Mouse (Mus musculus): ENCODE data around the gene Olfr211. TPM values are rescaled to one million over a fixed set of nuclear protein-coding genes. Genes with fewer than 3 reads are reported as not detected.

Olfr211 gene
- polyA plus RNA-seq (2014; fragmentation: Nextera tagmentation; extraction: Ambion mirVana) = not detected in 2 replicates

DNA sequence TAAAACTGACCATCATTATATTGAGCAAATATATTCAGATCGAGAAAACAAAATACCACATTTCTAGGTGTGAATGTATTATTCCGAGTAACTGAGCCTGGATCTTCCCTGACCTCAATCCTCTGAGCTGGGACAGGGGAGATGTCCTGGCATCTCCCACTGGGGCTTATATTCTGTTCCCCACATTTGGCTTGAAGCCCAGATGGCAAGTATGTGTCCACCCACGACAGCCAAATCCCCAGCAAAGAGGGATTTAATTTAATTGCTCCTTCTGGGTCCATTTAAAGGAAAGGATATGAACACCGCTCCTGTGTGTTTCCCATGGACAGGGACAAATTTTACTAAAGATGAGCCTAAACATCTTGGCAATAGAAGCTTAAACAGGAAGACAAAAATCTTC is at the start of gene Olfr211:
Gene Olfr211, plus strand, starts transcription at position 301 of the 400 bp plus-strand sequence.
- H3K27me3 ChIP-seq (ENCODE audit: insufficient read depth, low read length) = no peaks in the 10 kb centered on the region
- no peak for ATAC-seq (ENCODE audit: insufficient read depth)
- no peaks in the 10 kb centered on the region for H3K4me1 ChIP-seq (ENCODE audit: insufficient read depth)
- no peaks in the 10 kb centered on the region for H3K36me3 ChIP-seq (ENCODE audit: insufficient read depth)
- 65% methylated on average over 4 of the region's 4 CpGs for WGBS
- DNase-seq = no peak
- H3K4me2 ChIP-seq = no peak within 1 kb of the TSS
- H3K27ac ChIP-seq (ENCODE audit: low read depth) = no peak within 1 kb of the TSS
- no peak within 1 kb of the TSS for H3K4me3 ChIP-seq (ENCODE audit: low read depth, low read length)
- no peak within 1 kb of the TSS for H3K9ac ChIP-seq
- H3K9me3 ChIP-seq (ENCODE audit: low read depth, low read length) = no peaks in the 10 kb centered on the region
- TF ChIP-seq CTCF (IDR thresholded peaks at IDR 0.05; ENCODE audit: low read depth) = no peak

DNA sequence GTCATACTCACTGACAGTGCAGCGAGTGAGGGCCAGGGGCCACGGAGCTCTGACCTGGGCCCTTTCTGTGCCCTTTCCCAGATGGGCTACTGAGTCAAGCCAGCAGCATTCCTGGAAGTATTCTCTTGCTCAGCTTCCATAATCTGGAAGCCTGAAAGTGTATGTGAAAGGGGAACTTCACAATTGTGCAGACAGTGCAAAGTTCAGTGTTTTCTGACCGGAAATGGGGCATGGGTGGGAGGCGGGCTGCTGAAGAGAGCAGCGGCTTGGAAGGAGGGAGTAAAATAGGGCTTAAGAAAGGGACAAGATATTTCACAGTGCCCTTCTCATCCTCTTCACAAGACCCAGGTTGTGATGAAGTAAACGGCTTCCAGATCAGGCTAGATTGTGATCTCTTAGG is 49.4 kb upstream of the Olfr211 start:
- Histone ChIP-seq H3K4me2 (no peak overlapping the region), H3K27me3 (ENCODE audit: insufficient read depth, low read length) (no peaks in the 10 kb centered on the region), H3K4me1 (ENCODE audit: insufficient read depth) (no peaks in the 10 kb centered on the region), H3K4me3 (ENCODE audit: low read depth, low read length) (no peak overlapping the region), H3K9me3 (ENCODE audit: low read depth, low read length) (no peaks in the 10 kb centered on the region), H3K27ac (ENCODE audit: low read depth) (no peak overlapping the region), H3K9ac (no peak overlapping the region), H3K36me3 (ENCODE audit: insufficient read depth) (no peaks in the 10 kb centered on the region)
- no peak for DNase-seq
- no peak for ATAC-seq (ENCODE audit: insufficient read depth)
- WGBS = 81% methylated on average over 6 of the region's 6 CpGs
- TF ChIP-seq CTCF (IDR thresholded peaks at IDR 0.05; ENCODE audit: low read depth) = no peak

DNA sequence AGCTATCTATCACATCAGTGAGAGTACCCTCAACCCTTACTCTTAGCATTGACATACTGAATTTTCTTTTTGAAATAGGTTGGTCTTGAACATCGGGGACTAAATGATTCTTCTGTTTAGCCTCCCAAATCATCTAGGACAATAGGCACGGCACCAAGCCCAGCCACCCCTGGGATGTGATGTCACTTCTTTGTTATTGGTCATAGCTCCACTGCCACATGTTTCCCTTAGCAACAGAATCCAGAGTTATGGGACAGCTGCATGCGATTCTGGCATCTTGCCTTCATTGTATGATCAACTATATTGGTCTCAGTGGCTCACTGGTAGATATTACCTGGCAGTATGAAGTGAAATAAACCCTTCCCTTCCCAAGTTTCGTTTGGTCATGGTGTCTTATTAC is 48.4 kb upstream of the Olfr211 start:
- Histone ChIP-seq H3K27me3 (ENCODE audit: insufficient read depth, low read length) (no peaks in the 10 kb centered on the region), H3K4me1 (ENCODE audit: insufficient read depth) (no peaks in the 10 kb centered on the region), H3K9me3 (ENCODE audit: low read depth, low read length) (no peaks in the 10 kb centered on the region), H3K36me3 (ENCODE audit: insufficient read depth) (no peaks in the 10 kb centered on the region), H3K4me2 (no peak overlapping the region), H3K9ac (no peak overlapping the region), H3K4me3 (ENCODE audit: low read depth, low read length) (no peak overlapping the region), H3K27ac (ENCODE audit: low read depth) (no peak overlapping the region)
- TF ChIP-seq CTCF (IDR thresholded peaks at IDR 0.05; ENCODE audit: low read depth) = no peak
- DNase-seq (no peak), ATAC-seq (ENCODE audit: insufficient read depth) (no peak)
- 70% methylated on average over 4 of the region's 4 CpGs for WGBS

DNA sequence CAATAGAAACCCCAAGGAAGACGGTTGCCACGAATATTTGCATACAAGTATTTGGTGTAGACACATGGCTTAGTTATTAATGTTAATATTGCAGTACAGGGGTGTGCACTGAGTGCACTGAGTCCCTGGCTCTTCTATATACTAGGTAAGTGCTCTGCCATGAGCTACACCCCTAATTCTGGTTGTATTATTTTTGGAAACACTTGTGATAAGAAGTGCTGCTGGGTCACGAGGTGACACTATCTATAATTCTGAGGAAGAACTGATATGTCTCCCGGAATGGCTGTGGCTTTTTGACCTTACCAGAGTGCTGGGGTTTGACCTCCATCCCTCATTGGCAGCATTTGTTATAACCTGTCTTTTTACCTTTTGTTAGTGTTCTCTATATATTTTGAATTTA is 48.0 kb upstream of the Olfr211 start:
- no peak for DNase-seq
- ATAC-seq (ENCODE audit: insufficient read depth) = no peak
- H3K9me3 ChIP-seq (ENCODE audit: low read depth, low read length) = no peaks in the 10 kb centered on the region
- no peak overlapping the region for H3K4me2 ChIP-seq
- no peak for TF ChIP-seq CTCF (IDR thresholded peaks at IDR 0.05; ENCODE audit: low read depth)
- no peaks in the 10 kb centered on the region for H3K36me3 ChIP-seq (ENCODE audit: insufficient read depth)
- H3K27me3 ChIP-seq (ENCODE audit: insufficient read depth, low read length) = no peaks in the 10 kb centered on the region
- no peak overlapping the region for H3K9ac ChIP-seq
- no peaks in the 10 kb centered on the region for H3K4me1 ChIP-seq (ENCODE audit: insufficient read depth)
- 53% methylated on average over 4 of the region's 4 CpGs for WGBS
- no peak overlapping the region for H3K4me3 ChIP-seq (ENCODE audit: low read depth, low read length)
- H3K27ac ChIP-seq (ENCODE audit: low read depth) = no peak overlapping the region

DNA sequence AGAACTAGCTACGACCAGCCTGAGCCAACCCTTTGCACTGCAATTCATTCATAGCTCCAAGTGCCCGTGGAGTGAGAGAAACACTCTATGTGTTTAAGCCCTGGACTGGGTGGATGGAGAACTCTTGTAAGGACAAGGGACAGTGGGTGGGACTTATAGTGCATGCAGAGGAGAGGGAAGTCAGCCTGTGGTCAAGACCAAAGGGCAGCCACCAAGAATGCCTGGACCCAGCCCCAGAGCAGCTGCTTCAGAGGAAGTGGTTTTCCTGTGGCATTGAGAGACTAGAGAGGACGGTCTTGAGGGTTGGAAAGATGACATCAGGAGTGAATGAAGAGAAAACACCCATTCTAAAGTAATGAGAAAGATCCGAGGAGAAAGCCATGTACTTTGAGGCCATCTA is 33.1 kb upstream of the Olfr211 start:
- peak; percentile 3 for DNase-seq
- Histone ChIP-seq H3K9me3 (ENCODE audit: low read depth, low read length) (no peaks in the 10 kb centered on the region), H3K27ac (ENCODE audit: low read depth) (no peak overlapping the region), H3K4me2 (no peak overlapping the region), H3K27me3 (ENCODE audit: insufficient read depth, low read length) (peaks cover 12% of the 10 kb centered on the region), H3K4me1 (ENCODE audit: insufficient read depth) (no peaks in the 10 kb centered on the region), H3K9ac (no peak overlapping the region), H3K36me3 (ENCODE audit: insufficient read depth) (no peaks in the 10 kb centered on the region), H3K4me3 (ENCODE audit: low read depth, low read length) (no peak overlapping the region)
- ATAC-seq (ENCODE audit: insufficient read depth) = no peak
- TF ChIP-seq CTCF (IDR thresholded peaks at IDR 0.05; ENCODE audit: low read depth) = no peak
- WGBS = 69% methylated on average over 4 of the region's 4 CpGs

DNA sequence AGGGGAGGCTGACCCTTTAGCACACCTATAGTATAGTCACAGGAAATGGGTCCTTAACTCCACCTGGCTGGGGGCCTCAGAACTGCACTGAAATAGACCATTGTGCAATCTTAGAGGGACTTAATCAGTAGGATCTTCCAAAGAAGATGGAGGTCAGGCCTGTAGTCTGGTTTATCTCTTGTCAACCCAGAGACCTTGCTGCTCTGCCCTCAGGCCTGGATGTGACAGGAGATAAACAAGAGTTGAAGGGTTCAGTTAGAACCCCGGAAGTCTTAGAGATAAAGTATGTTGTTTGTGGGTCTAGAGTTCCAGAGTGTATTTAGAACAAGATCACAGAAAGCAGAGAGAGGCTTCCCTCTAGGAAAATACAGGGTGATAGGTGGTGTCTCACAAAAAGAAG is 32.4 kb upstream of the Olfr211 start:
- Histone ChIP-seq H3K9ac (no peak overlapping the region), H3K27ac (ENCODE audit: low read depth) (no peak overlapping the region), H3K4me1 (ENCODE audit: insufficient read depth) (no peaks in the 10 kb centered on the region), H3K4me2 (no peak overlapping the region), H3K9me3 (ENCODE audit: low read depth, low read length) (no peaks in the 10 kb centered on the region), H3K36me3 (ENCODE audit: insufficient read depth) (no peaks in the 10 kb centered on the region), H3K27me3 (ENCODE audit: insufficient read depth, low read length) (peaks cover 19% of the 10 kb centered on the region), H3K4me3 (ENCODE audit: low read depth, low read length) (no peak overlapping the region)
- WGBS = 26% methylated on average over 1 of the region's 1 CpGs
- TF ChIP-seq CTCF (IDR thresholded peaks at IDR 0.05; ENCODE audit: low read depth) = no peak
- ATAC-seq (ENCODE audit: insufficient read depth) = no peak
- DNase-seq = no peak

DNA sequence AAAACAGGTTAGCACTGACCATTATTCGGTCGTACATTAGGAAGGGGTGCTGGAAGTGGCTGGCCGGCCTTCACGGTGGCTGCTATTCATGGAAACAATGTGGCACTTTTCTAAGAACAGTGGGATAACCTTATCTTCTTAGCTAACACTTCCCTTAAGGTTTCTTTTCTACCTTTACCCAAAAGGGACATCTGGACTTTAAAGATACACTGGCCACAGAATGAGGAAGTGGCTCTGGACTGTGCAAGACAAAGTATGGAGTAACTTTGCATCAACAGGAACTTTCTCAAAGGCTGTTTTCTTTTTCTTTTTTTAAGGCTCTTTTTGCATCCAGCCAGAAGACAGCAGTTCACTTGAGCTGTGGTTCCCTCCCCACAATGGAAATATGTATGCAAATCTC is 30.2 kb upstream of the Olfr211 start:
- Histone ChIP-seq H3K4me2 (no peak overlapping the region), H3K9me3 (ENCODE audit: low read depth, low read length) (no peaks in the 10 kb centered on the region), H3K4me1 (ENCODE audit: insufficient read depth) (no peaks in the 10 kb centered on the region), H3K36me3 (ENCODE audit: insufficient read depth) (no peaks in the 10 kb centered on the region), H3K4me3 (ENCODE audit: low read depth, low read length) (no peak overlapping the region), H3K9ac (no peak overlapping the region), H3K27ac (ENCODE audit: low read depth) (no peak overlapping the region), H3K27me3 (ENCODE audit: insufficient read depth, low read length) (peaks cover 25% of the 10 kb centered on the region)
- no peak for TF ChIP-seq CTCF (IDR thresholded peaks at IDR 0.05; ENCODE audit: low read depth)
- 81% methylated on average over 4 of the region's 4 CpGs for WGBS
- no peak for ATAC-seq (ENCODE audit: insufficient read depth)
- DNase-seq = no peak

DNA sequence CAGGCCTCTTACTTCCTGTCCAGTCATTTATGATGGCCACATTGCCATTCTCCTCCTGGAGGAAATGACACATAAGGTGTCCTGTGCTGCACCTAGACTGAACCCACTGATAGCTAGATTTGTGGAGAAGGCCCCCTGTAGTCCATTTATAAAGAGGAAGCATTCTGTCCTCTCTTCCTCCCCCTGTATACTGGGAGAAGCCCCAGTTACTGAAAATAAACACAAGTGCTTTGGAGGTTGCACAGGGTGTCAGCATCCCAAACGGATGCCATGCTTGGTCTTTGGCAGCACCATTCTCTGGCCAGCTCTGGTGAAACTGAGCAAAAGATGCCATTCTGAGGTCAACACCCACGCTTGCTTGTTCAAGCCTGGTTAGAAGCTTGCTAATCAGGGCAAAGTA is 29.7 kb upstream of the Olfr211 start:
- Histone ChIP-seq H3K27ac (ENCODE audit: low read depth) (no peak overlapping the region), H3K9me3 (ENCODE audit: low read depth, low read length) (no peaks in the 10 kb centered on the region), H3K9ac (no peak overlapping the region), H3K4me2 (no peak overlapping the region), H3K4me3 (ENCODE audit: low read depth, low read length) (no peak overlapping the region), H3K27me3 (ENCODE audit: insufficient read depth, low read length) (peaks cover 25% of the 10 kb centered on the region), H3K4me1 (ENCODE audit: insufficient read depth) (no peaks in the 10 kb centered on the region), H3K36me3 (ENCODE audit: insufficient read depth) (no peaks in the 10 kb centered on the region)
- TF ChIP-seq CTCF (IDR thresholded peaks at IDR 0.05; ENCODE audit: low read depth) = no peak
- DNase-seq (no peak), ATAC-seq (ENCODE audit: insufficient read depth) (no peak)
- 57% methylated on average over 2 of the region's 2 CpGs for WGBS
